Mouse (Mus musculus) embryo, embryonic 11 days (tissue): ENCODE results near the gene Scn4b.

ENCODE experiments used
- DNase-seq: peaks from one replicate; pipeline ENCODE4 v3.0.0-alpha.2; 2015

The Scn4b gene

GRCm38 (mm10) chr9:45130119-45130518 lies 8.1 kb upstream of the Scn4b start:
- no peak for DNase-seq

- peak; percentile 71 for DNase-seq
Measured at GRCm38 (mm10) chr9:45133484-45134310, 4.5 kb upstream of the Scn4b start.

DNA sequence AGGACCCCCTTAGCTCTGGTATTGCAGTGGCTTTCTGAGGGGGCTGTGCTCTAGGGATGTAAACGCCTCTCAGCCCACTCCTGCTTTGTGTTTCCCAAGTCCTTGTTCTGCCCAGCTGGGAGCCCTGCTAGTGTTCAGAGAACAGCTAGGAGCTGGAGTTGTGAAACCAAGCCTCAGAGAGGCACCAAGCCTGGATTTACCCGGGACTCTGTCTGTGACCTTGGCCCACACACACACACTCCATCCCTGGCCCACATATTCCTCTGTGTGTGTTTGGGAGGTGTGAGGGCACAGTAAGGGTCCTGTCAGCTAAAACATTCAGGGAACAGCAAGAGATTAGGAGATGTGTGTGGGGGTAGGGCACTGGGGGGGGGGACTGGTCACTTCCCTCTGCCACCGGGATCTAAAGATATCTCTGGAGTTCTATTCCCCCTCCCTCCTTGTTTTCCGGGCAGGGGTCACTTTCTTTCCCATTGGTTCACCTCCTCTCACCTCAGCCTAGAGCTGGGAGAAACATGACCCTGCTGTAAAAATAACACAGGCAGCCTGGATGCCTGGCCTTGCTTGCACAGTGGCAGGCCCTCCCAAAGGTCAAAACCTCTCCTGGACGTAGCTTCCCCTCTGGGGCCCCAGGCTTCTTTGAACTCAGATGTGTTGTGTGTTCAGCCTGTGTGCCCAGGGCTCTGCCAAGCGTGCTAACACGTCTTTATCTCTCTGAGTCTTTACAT lies 1.6 kb upstream of the Scn4b start:
- DNase-seq: peak; percentile 63

DNA sequence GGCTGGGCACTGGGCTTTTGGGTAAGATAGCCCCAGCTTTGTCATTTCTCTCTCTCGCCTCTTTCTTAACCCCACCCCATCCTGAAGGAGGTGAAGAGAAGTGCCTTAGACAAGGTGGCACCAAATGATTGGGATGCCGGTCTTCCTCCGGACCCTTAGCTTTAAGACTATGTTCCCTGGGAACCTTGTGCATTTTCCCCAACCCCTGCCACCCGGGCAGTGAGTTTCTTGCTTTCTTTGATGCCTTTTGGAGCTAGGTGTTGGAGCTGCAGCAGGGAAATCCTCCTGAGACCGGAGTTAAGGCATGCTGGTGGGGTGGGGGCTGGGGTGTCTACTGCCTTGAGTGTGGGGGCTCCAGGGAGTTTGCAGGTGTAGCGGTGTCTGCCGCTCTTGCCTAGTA lies 887 bp downstream of the Scn4b start:
- DNase-seq: no peak

- no peak for DNase-seq
Measured at GRCm38 (mm10) chr9:45140945-45141344, 2.8 kb downstream of the Scn4b start.

DNA sequence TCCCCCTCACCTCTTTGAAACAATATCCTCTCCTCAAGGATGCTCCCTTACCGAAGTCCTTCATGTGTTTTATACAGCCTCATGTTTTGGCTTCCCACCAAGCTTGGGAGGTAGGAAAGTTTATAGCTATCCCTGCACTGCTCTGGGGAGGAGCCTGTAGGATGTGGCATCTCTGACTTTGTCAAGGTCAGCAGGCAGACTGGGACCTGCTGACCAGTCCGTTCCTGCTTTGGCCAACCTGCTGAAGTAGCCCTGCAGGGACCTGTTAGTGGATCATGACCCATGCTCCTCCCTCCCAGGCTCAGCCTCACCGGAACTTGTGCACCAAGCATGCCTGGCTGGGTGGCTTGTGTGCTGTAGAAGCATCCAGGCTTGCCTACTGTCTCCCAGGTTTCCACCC lies 4.5 kb downstream of the Scn4b start:
- DNase-seq: no peak

DNA sequence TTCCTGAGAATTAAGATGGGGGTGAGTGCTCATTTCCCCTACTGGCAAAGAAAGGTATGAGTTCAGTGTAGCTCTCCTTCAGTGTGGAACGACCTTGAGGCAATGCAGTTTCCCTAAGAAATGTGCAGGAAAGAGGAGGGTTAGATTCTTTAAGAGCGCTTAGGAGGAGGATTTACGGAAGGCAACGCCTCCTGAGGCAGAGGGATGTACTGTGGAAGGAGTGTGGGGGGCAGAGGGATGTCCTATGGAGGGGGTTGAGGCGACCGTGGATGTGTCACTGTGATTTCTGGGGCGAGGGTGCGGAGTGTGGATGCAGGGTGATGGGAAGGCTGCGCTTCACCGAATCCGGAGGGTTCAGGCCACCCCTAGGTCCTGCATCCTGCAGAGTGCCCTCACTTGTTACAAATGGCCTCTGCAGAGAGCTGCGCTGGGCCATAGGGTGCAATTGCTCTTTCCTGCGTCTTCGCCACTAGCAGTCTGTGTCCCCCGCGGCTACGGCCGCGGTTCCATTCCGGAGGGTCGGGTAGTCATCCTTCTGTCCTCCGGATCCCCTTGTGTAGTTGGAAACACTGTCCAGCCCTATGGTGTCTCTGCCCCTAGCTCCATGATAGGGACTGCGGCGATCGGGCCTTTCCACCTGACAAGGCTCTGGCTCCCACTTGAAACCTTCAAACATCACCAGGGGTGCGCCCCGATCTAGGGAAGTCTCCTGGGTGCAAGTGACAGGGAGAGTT lies 7.5 kb downstream of the Scn4b start:
- DNase-seq: no peak

- DNase-seq: peak; percentile 72
Measured at GRCm38 (mm10) chr9:45146267-45146597, 8.0 kb downstream of the Scn4b start.

GRCm38 (mm10) chr9:45150933-45151332 lies 12.7 kb downstream of the Scn4b start:
- DNase-seq: no peak

GRCm38 (mm10) chr9:45153361-45153760 lies 15.2 kb downstream of the Scn4b start:
- no peak for DNase-seq

DNA sequence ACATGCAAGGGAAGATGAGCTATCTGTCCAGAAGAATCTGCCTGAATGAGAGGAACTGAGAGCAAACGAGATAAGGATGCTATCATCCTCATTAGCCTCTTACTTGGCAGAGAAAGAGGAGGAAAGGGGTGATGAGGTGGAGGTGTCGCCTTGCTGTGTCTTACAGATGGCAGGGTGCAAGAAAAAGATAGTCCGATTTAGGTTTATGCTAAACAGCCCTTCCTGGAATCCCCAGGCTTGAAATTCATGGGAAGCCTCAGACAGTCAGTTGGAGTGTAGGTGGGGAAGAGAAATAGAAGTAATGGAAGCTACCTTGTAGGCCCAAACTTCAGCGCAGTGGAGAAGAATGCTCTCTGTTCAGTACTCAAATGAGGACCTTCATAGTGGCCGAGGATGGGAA lies 29.7 kb downstream of the Scn4b start:
- DNase-seq: no peak

- DNase-seq: no peak
Measured at GRCm38 (mm10) chr9:45170150-45170549, 32.0 kb downstream of the Scn4b start.

- DNase-seq: no peak
Measured at GRCm38 (mm10) chr9:45171073-45171610, 32.9 kb downstream of the Scn4b start.

GRCm38 (mm10) chr9:45173475-45173874 lies 35.3 kb downstream of the Scn4b start:
- DNase-seq: no peak

- no peak for DNase-seq
Measured at GRCm38 (mm10) chr9:45179282-45179681, 41.1 kb downstream of the Scn4b start.

- no peak for DNase-seq
Measured at GRCm38 (mm10) chr9:45181770-45182169, 43.6 kb downstream of the Scn4b start, which contains the start of gene BC049352. Gene BC049352, plus strand, starts transcription at chr9:45182007.

GRCm38 (mm10) chr9:45182521-45182920 lies 44.3 kb downstream of the Scn4b start:
- DNase-seq: no peak

GRCm38 (mm10) chr9:45183266-45183665 lies 45.1 kb downstream of the Scn4b start:
- DNase-seq: no peak

DNA sequence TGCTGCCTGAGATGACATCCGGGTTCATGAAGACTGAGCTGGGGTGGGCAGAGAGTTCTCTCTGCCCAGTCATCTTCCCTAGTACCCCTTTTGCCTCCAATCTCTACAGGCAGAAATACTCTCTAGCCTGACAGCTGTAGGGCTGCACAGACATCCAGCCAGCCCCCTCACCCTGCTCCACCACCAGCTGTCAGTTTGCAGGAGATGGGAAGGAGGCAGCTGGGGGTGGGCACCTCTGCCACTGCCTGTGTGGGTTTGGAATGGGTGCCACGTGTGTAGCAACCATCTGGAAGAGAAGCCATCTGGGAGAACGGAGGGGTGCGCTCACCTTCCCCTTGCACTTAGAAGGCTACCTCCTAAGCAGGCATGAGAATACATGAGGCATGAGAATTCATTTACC lies 47.1 kb downstream of the Scn4b start:
- no peak for DNase-seq

DNA sequence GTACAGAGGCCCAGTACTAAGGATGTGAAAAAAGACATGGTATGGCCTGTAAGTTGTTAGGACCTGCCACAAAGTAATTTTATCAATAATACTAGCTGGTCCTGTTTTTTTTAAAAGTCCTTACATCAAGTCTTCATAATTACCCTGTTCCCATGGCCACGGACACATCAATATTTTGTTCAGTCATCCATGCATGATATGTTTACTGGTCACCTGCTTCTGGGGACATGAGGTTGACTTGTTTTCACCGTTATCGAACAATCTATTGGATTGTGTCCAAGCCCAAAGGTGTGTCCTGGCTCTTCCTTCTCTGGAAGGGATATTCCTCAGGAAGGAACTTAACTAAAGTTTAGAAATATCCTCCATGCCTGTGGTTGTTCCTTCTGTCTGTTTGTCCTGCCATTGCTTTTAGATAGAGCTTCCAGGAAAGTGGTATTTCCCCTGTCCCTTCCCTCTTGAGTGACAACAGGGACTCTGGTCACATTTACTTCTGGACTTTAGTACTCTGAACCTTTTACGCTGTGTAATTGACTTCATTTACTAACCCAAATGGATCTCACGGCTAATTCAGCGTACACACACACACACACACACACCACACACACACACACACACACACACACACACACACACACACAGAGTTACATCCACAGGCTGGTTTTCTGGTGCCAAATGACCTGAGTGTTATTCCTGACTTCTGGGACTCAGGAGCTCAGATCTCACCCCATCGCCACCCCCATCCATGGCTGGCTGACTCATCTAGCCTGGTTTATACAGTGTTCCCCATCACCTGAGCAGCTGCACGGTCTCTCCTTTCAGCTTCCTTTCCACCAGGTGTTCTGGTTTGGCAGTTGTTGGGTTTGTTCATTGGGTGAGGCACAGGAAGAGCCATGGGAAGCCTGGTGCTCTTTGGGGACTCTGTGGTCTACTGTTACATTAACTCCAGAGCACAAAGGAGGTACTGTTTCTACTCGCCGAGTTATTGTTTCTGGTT lies 50.7 kb downstream of the Scn4b start:
- DNase-seq: no peak

DNA sequence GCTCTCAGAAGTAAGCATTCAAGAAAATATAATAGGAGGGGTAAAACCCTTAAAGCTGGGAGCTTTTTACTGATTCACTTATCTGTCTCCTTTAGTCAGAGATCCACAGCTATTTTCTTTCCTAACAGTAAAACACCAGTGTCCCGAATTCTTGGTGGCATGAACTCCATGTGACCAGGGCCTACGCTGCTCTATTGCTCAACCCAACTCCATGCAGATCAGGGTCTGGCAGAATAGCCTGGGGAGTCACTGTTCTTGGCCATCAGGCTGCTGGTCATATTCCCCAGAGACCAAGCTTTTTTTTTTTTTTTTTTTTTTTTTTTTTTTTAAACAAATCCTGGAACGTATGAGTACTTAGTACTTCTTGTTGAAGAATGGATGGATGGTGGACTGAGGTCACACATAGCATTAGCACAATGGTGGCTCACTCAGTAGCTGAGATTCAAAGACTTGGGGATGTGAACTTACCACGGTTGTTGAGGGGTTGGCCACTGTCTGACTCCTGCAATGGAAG lies 51.5 kb downstream of the Scn4b start:
- no peak for DNase-seq

DNA sequence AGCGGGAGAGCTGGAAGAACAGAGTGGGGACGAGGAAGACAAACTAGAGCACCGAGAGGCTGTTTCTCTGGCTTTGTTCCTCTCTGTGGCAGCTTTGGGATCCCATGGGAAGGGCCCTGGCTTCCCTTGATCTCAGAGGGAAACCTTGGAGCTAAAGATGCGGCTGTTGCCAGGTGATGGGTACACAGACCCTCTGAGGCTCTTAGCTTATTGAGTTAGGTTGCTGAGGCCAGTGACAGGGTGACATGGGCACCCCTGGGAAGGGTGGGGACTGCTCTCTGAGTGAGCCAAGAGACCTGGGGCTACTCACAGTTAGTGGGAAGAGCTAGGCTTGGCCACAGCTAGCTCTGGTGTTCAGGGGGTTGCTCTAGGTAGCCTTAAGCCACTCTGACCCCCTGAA lies 57.3 kb downstream of the Scn4b start:
- no peak for DNase-seq
